ENCODE assay signal across 8 mouse cellular contexts in the genomic region with DNA sequence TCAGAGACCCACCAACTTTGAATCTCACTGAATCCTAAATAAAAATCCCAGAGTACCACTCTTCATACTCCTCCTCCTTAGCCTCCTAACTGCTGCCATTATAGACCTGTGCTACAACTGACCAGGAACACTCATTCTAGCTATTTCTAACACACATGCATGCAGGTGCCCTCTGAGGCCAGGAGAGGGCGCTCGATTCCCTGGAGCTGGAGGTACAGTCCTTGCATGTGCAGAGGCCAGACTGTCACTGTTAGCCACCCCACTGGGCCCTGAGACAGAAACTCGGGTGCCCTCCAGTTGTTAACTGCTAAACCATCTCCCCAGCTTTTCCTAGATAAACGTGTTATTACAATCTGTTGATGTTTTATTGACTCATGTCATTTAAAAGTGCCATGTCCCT. TPM values are rescaled to one million over a fixed set of nuclear protein-coding genes. Genes with fewer than 3 reads are reported as not detected.
A peak's percentile ranks its signal among the peaks of the same experiment; 100 is the strongest.
DNase-seq lines count a peak whose midpoint lies in the region; ATAC-seq and TF ChIP-seq lines count a peak whose summit lies in the region.

No protein-coding gene starts in this region.

- no peaks in the 10 kb centered on the region for H3K9me3 ChIP-seq in liver, embryonic 11.5 days (ENCODE audit: control insufficient read depth, low read length)

- H3K27me3 ChIP-seq in liver, adult 2 months (ENCODE audit: control insufficient read depth, insufficient read depth, low read length): no peaks in the 10 kb centered on the region
- no peaks in the 10 kb centered on the region for H3K27me3 ChIP-seq in liver, embryonic 11.5 days (replicated peaks; ENCODE audit: control insufficient read depth, insufficient read depth, low read length)

- H3K4me3 ChIP-seq in liver, adult 2 months (ENCODE audit: insufficient read depth, low read depth, low read length): no peak overlapping the region
- H3K4me3 ChIP-seq in liver, embryonic 11.5 days (ENCODE audit: low read depth, low read length): no peak overlapping the region

- no peak overlapping the region for H3K9ac ChIP-seq in liver, adult 2 months (ENCODE audit: low read depth, low read length)
- no peak overlapping the region for H3K9ac ChIP-seq in liver, embryonic 11.5 days (ENCODE audit: low read depth, low read length)

- H3K36me3 ChIP-seq in liver, adult 2 months (ENCODE audit: control insufficient read depth, insufficient read depth, low read length): no peaks in the 10 kb centered on the region
- H3K36me3 ChIP-seq in liver, embryonic 11.5 days (ENCODE audit: control insufficient read depth, insufficient read depth, low read length): peaks cover 12% of the 10 kb centered on the region; the same call in 1 of the 2 replicates

- peaks cover 8% of the 10 kb centered on the region; the same call in 1 of the 2 replicates for H3K79me2 ChIP-seq in liver, adult 2 months (ENCODE audit: control insufficient read depth, insufficient read depth, low read length)

- peak; percentile 35 for DNase-seq in cerebellum, adult 9-10 months
- DNase-seq in cerebellum, adult 18-20 months: no peak
- DNase-seq in liver, adult 2 months (ENCODE audit: extremely low read depth, low read depth, low spot score): peak; percentile 31
- DNase-seq in liver, embryonic 11.5 days (ENCODE audit: low spot score): no peak
- peak; percentile 20 for DNase-seq in c-Kit-negative CD71-positive TER-119-positive erythroid progenitor cells, embryonic 14.5 days (ENCODE audit: low read depth, low spot score)
- no peak for DNase-seq in cerebellum, postnatal 36 days
- no peak for DNase-seq in frontal cortex, postnatal 10 days (ENCODE audit: low spot score in 2 of 2)

- H3K4me1 ChIP-seq in liver, adult 2 months (ENCODE audit: control insufficient read depth, insufficient read depth, low read length): peaks cover 9% of the 10 kb centered on the region; the same call in 1 of the 2 replicates
- peaks cover 14% of the 10 kb centered on the region for H3K4me1 ChIP-seq in liver, embryonic 11.5 days (replicated peaks; ENCODE audit: control insufficient read depth, insufficient read depth, low read length)

- 40% methylated on average over 4 of the region's 4 CpGs for WGBS in liver, adult 2 months
- 39% methylated on average over 4 of the region's 4 CpGs for WGBS in liver, embryonic 11.5 days

- no peak for TF ChIP-seq POLR2A in liver, adult 2 months (IDR thresholded peaks at IDR 0.05; ENCODE audit: extremely low read depth, insufficient read depth, low read length)

- TF ChIP-seq CTCF in liver, adult 2 months (IDR thresholded peaks at IDR 0.05; ENCODE audit: low read depth, low read length): peak; percentile 85

- no peak for ATAC-seq in liver, embryonic 11.5 days (replicated peaks; ENCODE audit: low FRiP score)
- ATAC-seq in megakaryocyte progenitor cell, adult 5-6 weeks (replicated peaks; ENCODE audit: poor library complexity): peak; percentile 79

- no peak overlapping the region for H3K27ac ChIP-seq in liver, adult 2 months (replicated peaks; ENCODE audit: insufficient read depth, low read depth, low read length)
- no peak overlapping the region for H3K27ac ChIP-seq in liver, embryonic 11.5 days (ENCODE audit: low read depth, low read length)

- H3K4me2 ChIP-seq in liver, embryonic 11.5 days: no peak overlapping the region

RNA-seq across cellular contexts. Expression of a gene that starts 3.4 kb away (rescaled TPM):
- total RNA-seq in liver, adult 2 months (2014; rRNA removed): 9.9 and 11.2 TPM in 2 replicates
- polyA plus RNA-seq in liver, adult 2 months (2012; rRNA removed): 16.4 and 16.9 TPM in 2 replicates
- 39.1 and 43.8 TPM in 2 replicates for polyA plus RNA-seq in liver, embryonic 11.5 days (2014; fragmentation: Nextera tagmentation; extraction: Ambion mirVana)
- 10.6 and 11.1 TPM in 2 replicates for total RNA-seq in megakaryocyte progenitor cell, adult 5-6 weeks (2015)
- total RNA-seq in megakaryocyte progenitor cell, adult 5-6 weeks (2017): 8.8 and 10.2 TPM in 2 replicates

RNA-seq across cellular contexts. Expression of a gene that starts 10.6 kb away (rescaled TPM):
- total RNA-seq in liver, adult 2 months (2014; rRNA removed): 3.1 and 4.2 TPM in 2 replicates
- 2.4 and 2.8 TPM in 2 replicates for polyA plus RNA-seq in liver, adult 2 months (2012; rRNA removed)
- 5.1 and 5.9 TPM in 2 replicates for polyA plus RNA-seq in liver, embryonic 11.5 days (2014; fragmentation: Nextera tagmentation; extraction: Ambion mirVana)
- total RNA-seq in megakaryocyte progenitor cell, adult 5-6 weeks (2015): 4.2 TPM in 2 replicates
- total RNA-seq in megakaryocyte progenitor cell, adult 5-6 weeks (2017): 4.2 and 4.7 TPM in 2 replicates

RNA-seq across cellular contexts. Expression of a gene that starts 56.2 kb away (rescaled TPM):
- total RNA-seq in liver, adult 2 months (2014; rRNA removed): 2.9 and 4.3 TPM in 2 replicates
- polyA plus RNA-seq in liver, adult 2 months (2012; rRNA removed): 2.2 and 3.3 TPM in 2 replicates
- 9.3 and 11.7 TPM in 2 replicates for polyA plus RNA-seq in liver, embryonic 11.5 days (2014; fragmentation: Nextera tagmentation; extraction: Ambion mirVana)
- total RNA-seq in megakaryocyte progenitor cell, adult 5-6 weeks (2015): 139 and 150 TPM in 2 replicates
- 155 and 185 TPM in 2 replicates for total RNA-seq in megakaryocyte progenitor cell, adult 5-6 weeks (2017)

Comparison
In these comparisons a context has a peak if more than half of its experiments do, and no peak if none do; other contexts are left out.
1. DNase-seq: peak in cerebellum, adult 9-10 months (single experiment), liver, adult 2 months (single experiment) and c-Kit-negative CD71-positive TER-119-positive erythroid progenitor cells, embryonic 14.5 days (single experiment); none in cerebellum, adult 18-20 months (0 of 2), liver, embryonic 11.5 days (single experiment), cerebellum, postnatal 36 days (0 of 2) and frontal cortex, postnatal 10 days (0 of 2).
2. RNA of a gene that starts 56.2 kb away (total RNA-seq): 139 to 185 TPM in megakaryocyte progenitor cell, adult 5-6 weeks; 2.9 to 4.3 TPM in liver, adult 2 months; every median in the first group is over 10 times any median in the second.